Mouse (Mus musculus): ENCODE data around the gene St6galnac3. TPM values are rescaled to one million over a fixed set of nuclear protein-coding genes. Genes with fewer than 3 reads are reported as not detected.

Gene St6galnac3
- total and polyA plus RNA-seq, 2 experiments from 2014 or later = 6.9 to 11.9 TPM

- Histone ChIP-seq H3K27me3 (ENCODE audit: insufficient read depth, low read length) (no peaks in the 10 kb centered on the region), H3K4me3 (ENCODE audit: low read depth, low read length) (no peak overlapping the region), H3K9me3 (ENCODE audit: low read length) (no peaks in the 10 kb centered on the region), H3K27ac (ENCODE audit: low read depth, low read length) (no peak overlapping the region), H3K4me1 (ENCODE audit: insufficient read depth, low read length) (no peaks in the 10 kb centered on the region; the same call in 1 of the 2 replicates), H3K36me3 (ENCODE audit: insufficient read depth, low read length) (no peaks in the 10 kb centered on the region), H3K9ac (replicated peaks; ENCODE audit: low read length, poor library complexity, severe bottlenecking) (no peak overlapping the region), H3K4me2 (ENCODE audit: low read depth, low read length, poor library complexity, severe bottlenecking) (no peak overlapping the region)
- peak; percentile 60; the same call in 1 of the 2 replicates for ATAC-seq (ENCODE audit: low FRiP score)
- TF ChIP-seq CTCF (IDR thresholded peaks at IDR 0.05) = peak; percentile 46
- 90% methylated on average over 6 of the region's 6 CpGs for WGBS
- peak; percentile 77 for DNase-seq (ENCODE audit: low spot score)
Observed at GRCm38 (mm10) chr3:153598631-153599030, 126.3 kb downstream of the St6galnac3 start.

GRCm38 (mm10) chr3:153594531-153594930 is 130.4 kb downstream of the St6galnac3 start:
- no peaks in the 10 kb centered on the region; the same call in 1 of the 2 replicates for H3K4me1 ChIP-seq (ENCODE audit: insufficient read depth, low read length)
- no peak overlapping the region for H3K9ac ChIP-seq (replicated peaks; ENCODE audit: low read length, poor library complexity, severe bottlenecking)
- H3K27me3 ChIP-seq (ENCODE audit: insufficient read depth, low read length) = no peaks in the 10 kb centered on the region
- H3K4me3 ChIP-seq (ENCODE audit: low read depth, low read length) = no peak overlapping the region
- H3K27ac ChIP-seq (ENCODE audit: low read depth, low read length) = no peak overlapping the region
- no peak overlapping the region for H3K4me2 ChIP-seq (ENCODE audit: low read depth, low read length, poor library complexity, severe bottlenecking)
- H3K36me3 ChIP-seq (ENCODE audit: insufficient read depth, low read length) = no peaks in the 10 kb centered on the region
- DNase-seq (ENCODE audit: low spot score) (peak; percentile 53), ATAC-seq (ENCODE audit: low FRiP score) (peak; percentile 67; the same call in 1 of the 2 replicates)
- TF ChIP-seq CTCF (IDR thresholded peaks at IDR 0.05) = 0 out of 2 replicates have a peak, but pooled peaks have one; percentile 9
- no peaks in the 10 kb centered on the region for H3K9me3 ChIP-seq (ENCODE audit: low read length)
- whole genome bisulfite sequencing = 73% methylated on average over 9 of the region's 9 CpGs

- Histone ChIP-seq H3K9ac (replicated peaks; ENCODE audit: low read length, poor library complexity, severe bottlenecking) (no peak overlapping the region), H3K4me1 (ENCODE audit: insufficient read depth, low read length) (no peaks in the 10 kb centered on the region; the same call in 1 of the 2 replicates), H3K27ac (ENCODE audit: low read depth, low read length) (peak overlapping the region; percentile 32; the same call in 1 of the 2 replicates), H3K27me3 (ENCODE audit: insufficient read depth, low read length) (no peaks in the 10 kb centered on the region), H3K4me3 (ENCODE audit: low read depth, low read length) (no peak overlapping the region), H3K9me3 (ENCODE audit: low read length) (no peaks in the 10 kb centered on the region), H3K4me2 (ENCODE audit: low read depth, low read length, poor library complexity, severe bottlenecking) (no peak overlapping the region), H3K36me3 (ENCODE audit: insufficient read depth, low read length) (no peaks in the 10 kb centered on the region)
- DNase-seq (ENCODE audit: low spot score) (no peak), ATAC-seq (ENCODE audit: low FRiP score) (no peak)
- 70% methylated on average over 4 of the region's 4 CpGs for WGBS
- TF ChIP-seq CTCF (IDR thresholded peaks at IDR 0.05) = no peak
Observed at GRCm38 (mm10) chr3:153593978-153594377, 131.0 kb downstream of the St6galnac3 start.

GRCm38 (mm10) chr3:153593103-153593502 is 131.9 kb downstream of the St6galnac3 start:
- Histone ChIP-seq H3K27ac (ENCODE audit: low read depth, low read length) (no peak overlapping the region), H3K9ac (replicated peaks; ENCODE audit: low read length, poor library complexity, severe bottlenecking) (no peak overlapping the region), H3K4me2 (ENCODE audit: low read depth, low read length, poor library complexity, severe bottlenecking) (no peak overlapping the region), H3K4me3 (ENCODE audit: low read depth, low read length) (no peak overlapping the region), H3K27me3 (ENCODE audit: insufficient read depth, low read length) (no peaks in the 10 kb centered on the region), H3K4me1 (ENCODE audit: insufficient read depth, low read length) (no peaks in the 10 kb centered on the region; the same call in 1 of the 2 replicates), H3K36me3 (ENCODE audit: insufficient read depth, low read length) (no peaks in the 10 kb centered on the region), H3K9me3 (ENCODE audit: low read length) (no peaks in the 10 kb centered on the region)
- ATAC-seq (ENCODE audit: low FRiP score) (no peak), DNase-seq (ENCODE audit: low spot score) (no peak)
- TF ChIP-seq CTCF (IDR thresholded peaks at IDR 0.05) = no peak
- 65% methylated on average over 3 of the region's 3 CpGs for WGBS

GRCm38 (mm10) chr3:153587594-153587993 is 137.4 kb downstream of the St6galnac3 start:
- Histone ChIP-seq H3K4me1 (ENCODE audit: insufficient read depth, low read length) (no peaks in the 10 kb centered on the region), H3K9ac (replicated peaks; ENCODE audit: low read length, poor library complexity, severe bottlenecking) (no peak overlapping the region), H3K4me2 (ENCODE audit: low read depth, low read length, poor library complexity, severe bottlenecking) (no peak overlapping the region), H3K9me3 (ENCODE audit: low read length) (no peaks in the 10 kb centered on the region), H3K4me3 (ENCODE audit: low read depth, low read length) (no peak overlapping the region), H3K36me3 (ENCODE audit: insufficient read depth, low read length) (no peaks in the 10 kb centered on the region), H3K27ac (ENCODE audit: low read depth, low read length) (no peak overlapping the region), H3K27me3 (ENCODE audit: insufficient read depth, low read length) (no peaks in the 10 kb centered on the region)
- WGBS = 73% methylated on average over 1 of the region's 1 CpGs
- no peak for DNase-seq (ENCODE audit: low spot score)
- TF ChIP-seq CTCF (IDR thresholded peaks at IDR 0.05) = no peak
- ATAC-seq (ENCODE audit: low FRiP score) = no peak

- no peak overlapping the region for H3K9ac ChIP-seq (replicated peaks; ENCODE audit: low read length, poor library complexity, severe bottlenecking)
- no peak overlapping the region for H3K4me3 ChIP-seq (ENCODE audit: low read depth, low read length)
- ATAC-seq (ENCODE audit: low FRiP score) = no peak
- no peaks in the 10 kb centered on the region for H3K36me3 ChIP-seq (ENCODE audit: insufficient read depth, low read length)
- H3K27ac ChIP-seq (ENCODE audit: low read depth, low read length) = no peak overlapping the region
- TF ChIP-seq CTCF (IDR thresholded peaks at IDR 0.05) = no peak
- peaks cover 5% of the 10 kb centered on the region for H3K4me1 ChIP-seq (ENCODE audit: insufficient read depth, low read length)
- no peak overlapping the region for H3K4me2 ChIP-seq (ENCODE audit: low read depth, low read length, poor library complexity, severe bottlenecking)
- DNase-seq (ENCODE audit: low spot score) = peak; percentile 65
- no peaks in the 10 kb centered on the region for H3K9me3 ChIP-seq (ENCODE audit: low read length)
- WGBS = 51% methylated on average over 3 of the region's 3 CpGs
- no peaks in the 10 kb centered on the region for H3K27me3 ChIP-seq (ENCODE audit: insufficient read depth, low read length)
Observed at GRCm38 (mm10) chr3:153584836-153585235, 140.1 kb downstream of the St6galnac3 start.

All from midbrain, postnatal 0 days (tissue).